Mouse (Mus musculus): Measurements from ENCODE around the gene Elp5.

DNA sequence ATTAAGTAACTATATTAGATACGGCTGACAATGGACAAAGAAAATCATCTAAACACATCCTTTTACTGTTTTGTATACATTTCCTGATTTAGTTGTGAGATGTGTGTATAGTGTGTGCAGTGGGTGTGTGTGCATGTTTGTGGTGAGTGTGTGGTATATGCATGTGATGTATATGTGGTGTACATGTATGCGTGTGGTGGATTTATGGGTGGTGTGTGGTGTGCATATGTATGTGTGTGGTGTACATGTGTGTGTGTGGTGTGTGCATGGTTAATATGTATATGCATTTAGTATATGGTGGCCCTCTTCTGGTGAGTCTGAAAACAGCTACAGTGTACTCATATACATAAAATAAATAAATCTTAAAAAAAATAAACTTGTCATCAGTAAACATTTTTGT lies 54.8 kb downstream of the Elp5 start:
- TF ChIP-seq CTCF (IDR thresholded peaks at IDR 0.05; ENCODE audit: extremely low read depth, insufficient read length, insufficient replicate concordance, low read depth, low read length) = no peak
- no peak for TF ChIP-seq POLR2A (IDR thresholded peaks at IDR 0.05; ENCODE audit: low read depth, low read length)
